Mouse (Mus musculus) neutrophil, adult 59 days (primary cell): ENCODE data around the gene Ets1. TPM values are rescaled to one million over a fixed set of nuclear protein-coding genes. Genes with fewer than 3 reads are reported as not detected.

ENCODE experiments used
- total RNA-seq, 2 experiments: library from RNA; stranded (reverse); gene quantifications; 1 replicate in 1 of 2; 2 replicates in 1 of 2; pipeline ENCODE4 v1.2.4; 2023

Gene Ets1
- 10 to 100 TPM; 66.6 to 71.2 TPM for total RNA-seq

GRCm38 (mm10) chr9:32635627-32636385 lies at the start of gene Ets1:
Ets1 (plus strand) TSS chr9:32636221.

Other genes starting within 250 kb of the Ets1 start
- 100 to 1,000 TPM; 107 to 119 TPM for gene Fli1, start 93.4 kb upstream of the Ets1 start, total RNA-seq